Mouse (Mus musculus) forebrain, embryonic 14.5 days (tissue): ENCODE measurements around the gene Bcl2l12. TPM values are rescaled to one million over a fixed set of nuclear protein-coding genes. Genes with fewer than 3 reads are reported as not detected.

Experiments used
- ATAC-seq: fragments of 200-750 bp; cut with Nextera tagmentation; 2 replicates; pipeline ENCODE4 v1.8.0; 2017; ENCODE audit warnings: mild to moderate bottlenecking, moderate library complexity
- DNase-seq: peaks from one replicate; pipeline ENCODE4 v3.0.0-alpha.2; 2015; ENCODE audit warnings: low spot score
- H3K27ac ChIP-seq: fragments of 300-500 bp; sonication (generic); 2 replicates; pipeline ENCODE4 v1.5.1; 2014; ENCODE audit warnings: low read depth, mild to moderate bottlenecking, control low read depth, low read length, moderate library complexity
- H3K27me3 ChIP-seq: fragments of 300-500 bp; sonication (generic); replicated peaks from 2 replicates; pipeline ENCODE4 v1.6.1; 2014; ENCODE audit warnings: low read length, control low read depth, mixed read lengths; ENCODE audit not compliant: control insufficient read depth, insufficient read depth
- H3K36me3 ChIP-seq: fragments of 300-500 bp; sonication (generic); 2 replicates; pipeline ENCODE4 v1.6.1; 2014; ENCODE audit warnings: low read length, control low read depth; ENCODE audit not compliant: control insufficient read depth, insufficient read depth
- H3K4me1 ChIP-seq: fragments of 300-500 bp; sonication (generic); 2 replicates; pipeline ENCODE4 v1.6.1; 2014; ENCODE audit warnings: antibody characterized with exemption, low read length, control low read depth; ENCODE audit not compliant: control insufficient read depth, insufficient read depth
- H3K4me2 ChIP-seq: fragments of 300-500 bp; sonication (generic); 2 replicates; pipeline ENCODE4 v1.6.1; 2014; ENCODE audit warnings: mild to moderate bottlenecking, control low read depth, low read length
- H3K4me3 ChIP-seq: fragments of 300-500 bp; sonication (generic); 2 replicates; pipeline ENCODE4 v1.5.1; 2014; ENCODE audit warnings: low read depth, low read length, control low read depth
- H3K9ac ChIP-seq: fragments of 300-500 bp; sonication (generic); 2 replicates; pipeline ENCODE4 v1.6.1; 2014; ENCODE audit warnings: mild to moderate bottlenecking, low read length, control low read depth, moderate library complexity
- H3K9me3 ChIP-seq: fragments of 300-500 bp; sonication (generic); replicated peaks from 2 replicates; pipeline ENCODE4 v1.6.1; 2016; ENCODE audit warnings: low read length, control low read depth, mixed read lengths; ENCODE audit not compliant: control insufficient read depth
- WGBS: fragments of 180-500 bp; shearing (Covaris S2); extraction: QIAGEN DNeasy Blood & Tissue Kit; methylation state at CpG from one replicate; pipeline ENCODE4 v1.1.7; 2014; 5-methylcytosine and 5-hydroxymethylcytosine counted together
- microRNA-seq: library from miRNA; unstranded; fragments of <30 nt; microRNA quantifications from one replicate; pipeline ENCODE4, GENCODE M21; 2016
- polyA plus RNA-seq: library from polyadenylated mRNA; unstranded; fragments of >200 nt; fragmentation: Nextera tagmentation; extraction: Ambion mirVana; gene quantifications from 2 replicates; pipeline ENCODE4 v1.2.1, GENCODE M21; 2014

Gene Bcl2l12
- polyA plus RNA-seq, 1 experiment from 2014 or later, result 23.4 TPM

DNA sequence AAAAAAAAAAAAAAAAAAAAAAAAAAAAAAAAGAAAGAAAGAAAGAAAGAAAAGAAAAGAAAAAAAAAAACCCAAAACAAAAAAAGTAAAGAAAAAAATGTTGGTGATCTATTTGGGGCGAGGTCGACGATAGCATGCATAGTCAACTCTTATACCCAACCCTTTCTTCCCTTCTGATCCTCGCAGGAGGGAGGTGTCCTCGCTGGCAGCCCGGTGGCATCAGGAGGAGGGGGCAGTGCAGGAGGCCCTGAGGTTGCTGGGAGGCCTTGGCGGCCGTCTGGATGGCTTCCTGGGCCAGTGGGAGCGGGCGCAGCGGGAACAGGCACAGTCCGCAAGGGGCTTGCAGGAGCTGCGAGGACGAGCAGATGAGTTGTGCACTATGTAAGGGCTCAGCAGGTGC, 45.0 kb downstream of the Bcl2l12 start:
- 57% methylated on average over 14 of the region's 14 CpGs for WGBS
- no peak overlapping the region for H3K9ac ChIP-seq
- no peak overlapping the region for H3K4me3 ChIP-seq
- H3K4me1 ChIP-seq, result peaks cover 9% of the 10 kb centered on the region
- H3K27me3 ChIP-seq, result peaks cover 20% of the 10 kb centered on the region
- H3K9me3 ChIP-seq, result no peaks in the 10 kb centered on the region
- no peak for ATAC-seq
- H3K27ac ChIP-seq, result no peak overlapping the region
- no peak overlapping the region for H3K4me2 ChIP-seq
- 0 out of 2 replicates have a peak, but pooled peaks cover 2% of the 10 kb centered on the region for H3K36me3 ChIP-seq
- DNase-seq, result no peak

DNA sequence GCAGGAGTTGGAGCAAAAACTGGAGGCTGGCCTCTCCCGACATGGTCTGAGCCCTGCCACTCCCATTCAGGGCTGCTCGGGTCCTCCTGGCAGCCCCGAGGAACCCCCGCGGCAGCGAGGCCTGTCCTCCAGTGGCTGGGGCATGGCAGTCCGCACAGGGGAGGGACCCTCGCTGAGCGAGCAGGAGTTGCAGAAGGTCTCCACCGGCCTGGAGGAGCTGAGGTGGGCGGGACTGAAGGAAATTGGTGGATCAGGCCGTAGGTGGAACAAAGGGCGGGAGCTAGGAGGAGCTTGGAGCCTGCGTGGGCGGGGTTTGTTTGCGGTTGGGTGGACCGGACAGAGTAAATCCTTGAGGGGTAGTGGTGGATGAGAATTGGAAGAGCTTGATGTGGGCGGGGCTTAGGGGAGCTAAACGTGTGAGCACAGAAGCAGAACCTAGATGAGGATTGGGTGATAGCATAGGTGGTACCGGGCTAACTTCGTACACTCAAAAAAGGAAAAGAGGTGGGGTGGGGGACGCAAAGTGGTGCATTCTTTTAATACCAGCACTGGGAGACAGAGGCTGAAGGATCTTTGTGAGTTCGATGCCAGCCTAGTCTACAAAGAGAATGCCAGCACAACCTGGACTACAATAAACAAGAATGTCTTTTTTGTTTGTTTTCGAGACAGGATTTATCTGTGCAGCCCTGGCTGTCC, 45.8 kb downstream of the Bcl2l12 start:
- Histone ChIP-seq H3K36me3 (no peaks in the 10 kb centered on the region), H3K4me1 (peaks cover 9% of the 10 kb centered on the region), H3K9me3 (no peaks in the 10 kb centered on the region), H3K9ac (peak overlapping the region; percentile 53), H3K4me2 (peak overlapping the region; percentile 61), H3K4me3 (peak overlapping the region; percentile 38), H3K27ac (no peak overlapping the region), H3K27me3 (peaks cover 20% of the 10 kb centered on the region)
- ATAC-seq (peak; percentile 86), DNase-seq (peak; percentile 92)
- 7% methylated on average over 24 of the region's 24 CpGs for WGBS

DNA sequence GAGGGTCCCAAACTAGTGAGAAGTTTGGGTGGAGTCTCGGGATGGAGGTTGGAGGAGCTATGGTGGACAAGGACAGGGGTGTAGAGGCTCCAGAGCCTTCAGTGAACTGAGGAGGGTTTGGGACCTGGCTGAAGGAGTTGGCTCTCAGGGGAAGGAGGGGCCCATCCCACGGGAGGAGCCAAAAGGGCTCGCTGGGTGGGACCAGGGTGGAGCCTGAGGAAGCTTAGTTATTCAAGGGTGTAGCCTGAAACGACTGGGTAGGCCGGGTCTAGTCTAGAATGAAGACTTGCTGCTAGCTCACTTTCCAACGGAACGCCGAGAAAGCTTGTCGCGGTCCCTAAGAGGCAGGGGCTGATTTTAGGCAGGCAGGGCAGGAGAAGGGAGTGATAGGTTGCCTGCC, 46.6 kb downstream of the Bcl2l12 start:
- no peaks in the 10 kb centered on the region for H3K36me3 ChIP-seq
- H3K4me2 ChIP-seq, result peak overlapping the region; percentile 61
- peak overlapping the region; percentile 53; the same call in 1 of the 2 replicates for H3K9ac ChIP-seq
- ATAC-seq, result peak; percentile 41; the same call in 1 of the 2 replicates
- peak; percentile 33 for DNase-seq
- H3K27ac ChIP-seq, result no peak overlapping the region
- peak overlapping the region; percentile 38 for H3K4me3 ChIP-seq
- WGBS, result under 1% methylated on average over 10 of the region's 10 CpGs
- H3K9me3 ChIP-seq, result no peaks in the 10 kb centered on the region
- peaks cover 20% of the 10 kb centered on the region for H3K27me3 ChIP-seq
- peaks cover 9% of the 10 kb centered on the region for H3K4me1 ChIP-seq

DNA sequence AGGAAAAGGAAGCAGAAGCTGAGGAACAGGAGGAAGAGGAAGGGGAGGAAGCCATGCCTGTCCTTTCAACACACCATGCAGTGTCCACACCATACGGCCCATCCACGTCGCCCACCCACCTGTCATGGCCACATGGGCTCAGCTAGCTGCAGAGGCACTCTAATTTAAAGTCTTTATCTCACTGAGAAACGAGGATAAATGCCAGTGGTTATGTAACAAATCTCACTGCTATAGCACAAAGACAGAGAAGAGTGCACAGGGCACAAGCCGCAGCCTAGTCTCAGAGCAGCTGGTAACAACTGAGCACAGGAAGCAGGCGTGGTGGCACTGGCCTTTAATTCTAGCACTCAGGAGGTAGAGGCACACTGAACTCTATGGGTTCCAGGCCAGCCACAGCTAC, 48.6 kb downstream of the Bcl2l12 start:
- no peaks in the 10 kb centered on the region for H3K36me3 ChIP-seq
- H3K4me1 ChIP-seq, result peaks cover 9% of the 10 kb centered on the region
- no peak overlapping the region for H3K9ac ChIP-seq
- H3K4me2 ChIP-seq, result no peak overlapping the region
- no peak overlapping the region for H3K27ac ChIP-seq
- no peak for DNase-seq
- no peak for ATAC-seq
- no peaks in the 10 kb centered on the region for H3K9me3 ChIP-seq
- WGBS, result 75% methylated on average over 6 of the region's 6 CpGs
- no peak overlapping the region for H3K4me3 ChIP-seq
- peaks cover 20% of the 10 kb centered on the region for H3K27me3 ChIP-seq

DNA sequence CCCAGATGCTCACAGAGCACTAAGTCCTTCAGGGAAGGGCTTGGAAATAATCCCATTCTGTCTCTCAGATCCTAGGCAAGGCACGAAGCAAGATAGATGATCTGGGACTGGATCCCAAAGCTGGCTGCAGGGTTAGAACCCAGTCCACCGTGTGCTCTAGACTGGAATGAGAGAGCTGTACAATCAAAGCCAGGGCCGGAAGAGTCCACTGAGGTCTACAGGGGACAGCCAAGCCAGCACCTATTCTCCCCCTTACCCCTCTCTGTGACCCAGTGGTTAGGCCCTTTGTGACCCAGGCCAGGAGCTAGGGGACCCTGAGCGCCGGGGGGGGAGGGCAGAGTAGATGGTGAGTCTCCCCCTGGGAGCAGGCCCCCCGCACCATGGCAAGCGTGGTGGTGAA, 55.6 kb downstream of the Bcl2l12 start, which contains the start of gene Tsks:
Gene Tsks, plus strand, starts transcription at position 301 of the 400 bp plus-strand sequence.
- 66% methylated on average over 7 of the region's 7 CpGs for WGBS
- H3K4me3 ChIP-seq, result no peak within 1 kb of the TSS
- no peak within 1 kb of the TSS for H3K4me2 ChIP-seq
- H3K27me3 ChIP-seq, result no peaks in the 10 kb centered on the region
- no peaks in the 10 kb centered on the region for H3K36me3 ChIP-seq
- no peaks in the 10 kb centered on the region for H3K4me1 ChIP-seq
- DNase-seq (no peak), ATAC-seq (no peak)
- H3K27ac ChIP-seq, result no peak within 1 kb of the TSS
- no peaks in the 10 kb centered on the region for H3K9me3 ChIP-seq
- H3K9ac ChIP-seq, result no peak within 1 kb of the TSS

Small RNAs within 50 kb of the gene (microRNA-seq; reads per million reads assigned to microRNA genes)
- gene Mir7054, result not detected

Other genes starting within 250 kb of the Bcl2l12 start
- 1.2 and 1.3 TPM in 2 replicates for gene Zfp473, start 247.7 kb downstream of the Bcl2l12 start, polyA plus RNA-seq
- 40.4 and 43.6 TPM in 2 replicates for gene Nup62, start 182.6 kb downstream of the Bcl2l12 start, polyA plus RNA-seq
- gene Il4i1, start 182.3 kb downstream of the Bcl2l12 start, polyA plus RNA-seq, result 1.0 and 1.2 TPM in 2 replicates
- gene Atf5, start 182.1 kb downstream of the Bcl2l12 start, polyA plus RNA-seq, result 4.2 and 4.7 TPM in 2 replicates
- gene Akt1s1, start 149.7 kb downstream of the Bcl2l12 start, polyA plus RNA-seq, result 70.4 and 75.4 TPM in 2 replicates
- 79.6 and 105 TPM in 2 replicates for gene Tbc1d17, start 149.6 kb downstream of the Bcl2l12 start, polyA plus RNA-seq
- gene Pnkp, start 141.6 kb downstream of the Bcl2l12 start, polyA plus RNA-seq, result 30.0 and 31.7 TPM in 2 replicates
- gene Ptov1, start 128.9 kb downstream of the Bcl2l12 start, polyA plus RNA-seq, result 447 and 458 TPM in 2 replicates
- gene Med25, start 106.0 kb downstream of the Bcl2l12 start, polyA plus RNA-seq, result 75.4 and 94.0 TPM in 2 replicates
- gene Fuz, start 102.6 kb downstream of the Bcl2l12 start, polyA plus RNA-seq, result 18.2 and 18.3 TPM in 2 replicates
- 85.6 and 99.3 TPM in 2 replicates for gene Ap2a1, start 69.2 kb downstream of the Bcl2l12 start, polyA plus RNA-seq
- gene Tsks, start 55.5 kb downstream of the Bcl2l12 start, polyA plus RNA-seq, result not detected in 2 replicates
- 37.3 and 41.0 TPM in 2 replicates for gene Cpt1c, start 23.9 kb downstream of the Bcl2l12 start, polyA plus RNA-seq
- 241 and 274 TPM in 2 replicates for gene Prmt1, start 12.1 kb downstream of the Bcl2l12 start, polyA plus RNA-seq
- 52.7 and 60.6 TPM in 2 replicates for gene Irf3, start 1.1 kb downstream of the Bcl2l12 start, polyA plus RNA-seq
- 40.5 and 47.8 TPM in 2 replicates for gene Scaf1, start 17.7 kb upstream of the Bcl2l12 start, polyA plus RNA-seq
- 11.4 and 14.7 TPM in 2 replicates for gene Rras, start 19.2 kb upstream of the Bcl2l12 start, polyA plus RNA-seq
- gene Prr12, start 54.2 kb upstream of the Bcl2l12 start, polyA plus RNA-seq, result 13.6 and 16.0 TPM in 2 replicates
- gene Nosip, start 63.7 kb upstream of the Bcl2l12 start, polyA plus RNA-seq, result 70.4 and 71.8 TPM in 2 replicates
- gene Prrg2, start 64.0 kb upstream of the Bcl2l12 start, polyA plus RNA-seq, result 12.0 and 13.4 TPM in 2 replicates
- 67.4 and 73.9 TPM in 2 replicates for gene Rcn3, start 93.5 kb upstream of the Bcl2l12 start, polyA plus RNA-seq
- 20.3 and 26.9 TPM in 2 replicates for gene Fcgrt, start 105.1 kb upstream of the Bcl2l12 start, polyA plus RNA-seq
- 981 and 1,280 TPM in 2 replicates for gene Rps11, start 125.7 kb upstream of the Bcl2l12 start, polyA plus RNA-seq
- gene Rpl13a, start 130.0 kb upstream of the Bcl2l12 start, polyA plus RNA-seq, result 1,037 and 1,253 TPM in 2 replicates
- 0.22 and 0.88 TPM in 2 replicates for gene Gm45713, start 137.5 kb upstream of the Bcl2l12 start, polyA plus RNA-seq
- 0.61 and 1.3 TPM in 2 replicates for gene Flt3l, start 137.7 kb upstream of the Bcl2l12 start, polyA plus RNA-seq
- 101 and 108 TPM in 2 replicates for gene Pih1d1, start 155.6 kb upstream of the Bcl2l12 start, polyA plus RNA-seq
- gene Aldh16a1, start 155.9 kb upstream of the Bcl2l12 start, polyA plus RNA-seq, result 24.4 and 26.8 TPM in 2 replicates
- 14.6 and 15.9 TPM in 2 replicates for gene Slc17a7, start 165.2 kb upstream of the Bcl2l12 start, polyA plus RNA-seq
- not detected in 2 replicates for gene Gfy, start 180.9 kb upstream of the Bcl2l12 start, polyA plus RNA-seq
- not detected in 2 replicates for gene Pth2, start 182.3 kb upstream of the Bcl2l12 start, polyA plus RNA-seq
- 0.43 and 0.52 TPM in 2 replicates for gene Ccdc155, start 206.2 kb upstream of the Bcl2l12 start, polyA plus RNA-seq
- gene Dkkl1, start 213.4 kb upstream of the Bcl2l12 start, polyA plus RNA-seq, result 0.91 and 1.7 TPM in 2 replicates
- gene Tead2, start 217.0 kb upstream of the Bcl2l12 start, polyA plus RNA-seq, result 81.7 and 95.7 TPM in 2 replicates
- 0.99 and 1.4 TPM in 2 replicates for gene Cd37, start 240.4 kb upstream of the Bcl2l12 start, polyA plus RNA-seq
- 0.09 and 0.26 TPM in 2 replicates for gene Slc6a16, start 242.4 kb upstream of the Bcl2l12 start, polyA plus RNA-seq